Mouse (Mus musculus): Measurements from ENCODE around the gene Nhsl1.

DNA sequence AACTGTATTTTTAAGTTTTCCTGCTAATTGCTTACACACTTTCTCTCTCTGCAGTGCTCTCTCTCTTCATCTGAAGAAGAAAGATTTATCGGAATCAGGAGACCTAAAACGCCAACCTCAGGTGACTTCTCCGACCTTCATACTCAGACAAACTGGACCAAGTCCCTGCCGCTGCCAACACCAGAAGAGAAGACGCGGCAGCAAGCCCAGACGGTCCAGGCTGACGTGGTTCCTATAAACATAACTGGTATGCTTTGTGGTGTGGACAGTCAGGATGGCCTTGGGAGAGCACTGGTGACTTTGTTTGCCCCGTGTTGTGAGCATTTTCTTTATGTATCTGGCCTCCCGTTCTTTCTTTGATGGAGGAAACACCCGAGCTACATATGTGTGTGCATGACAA, 192.7 kb downstream of the Nhsl1 start:
- TF ChIP-seq EP300 (IDR thresholded peaks at IDR 0.05; ENCODE audit: low read depth), result no peak
- no peak for TF ChIP-seq CTCF (IDR thresholded peaks at IDR 0.05; ENCODE audit: low read depth)

All from liver, embryonic 14.5 days (tissue).